Mouse (Mus musculus) spleen, postnatal 10 days (tissue): ENCODE data around the gene Pus3.
"Not testable (repeated sequence)": the region's sequence is repeated elsewhere in the genome, so short reads cannot be mapped to it uniquely, and the experiment has no call there.

Experiments used
- DNase-seq, 2 experiments: peaks; one replicate each; pipeline ENCODE4 v3.0.0; 2021 to 2022; ENCODE audit warnings: low spot score in 2 of 2

Pus3 gene

DNA sequence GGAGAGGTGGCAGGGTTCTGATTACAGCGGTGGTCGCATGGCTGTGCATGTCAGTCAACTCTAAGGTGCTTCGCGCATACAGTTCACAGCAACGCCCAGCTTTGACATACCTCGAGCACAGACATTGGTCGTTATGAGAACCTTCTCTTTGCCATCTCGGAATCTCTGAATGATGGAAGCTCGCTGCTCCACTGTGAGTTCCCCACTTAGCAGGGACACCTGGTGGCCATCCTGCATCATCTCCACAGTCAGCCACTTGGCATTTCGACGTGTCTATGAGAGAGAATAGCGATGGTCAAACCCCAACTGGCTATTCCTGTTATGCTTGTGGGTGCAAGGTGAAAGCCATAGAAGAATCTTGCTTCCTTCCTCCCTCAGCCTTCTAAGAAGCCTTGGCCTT is 12.7 kb upstream of the Pus3 start:
- DNase-seq: no peak

DNA sequence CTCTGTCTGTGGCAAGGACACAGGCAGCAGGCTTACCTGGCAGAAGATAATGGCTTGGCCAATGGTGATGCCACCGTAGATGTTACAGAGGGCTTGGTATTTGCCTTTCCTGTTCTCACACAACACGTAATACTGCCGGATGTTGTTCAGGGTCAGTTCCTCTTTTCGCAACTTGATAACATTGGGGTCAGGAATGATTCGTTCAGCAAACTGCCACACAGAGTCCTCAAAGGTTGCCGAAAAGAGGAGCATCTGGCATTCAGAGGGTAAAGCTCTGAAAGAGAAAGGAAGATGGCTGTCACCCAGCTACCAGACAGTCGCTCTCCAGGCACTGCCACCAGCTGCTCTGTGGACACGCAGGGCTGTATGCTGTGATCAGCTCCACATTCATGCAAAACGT is 11.7 kb upstream of the Pus3 start:
- DNase-seq: peak in 1 of 2 experiments; percentile 39

DNA sequence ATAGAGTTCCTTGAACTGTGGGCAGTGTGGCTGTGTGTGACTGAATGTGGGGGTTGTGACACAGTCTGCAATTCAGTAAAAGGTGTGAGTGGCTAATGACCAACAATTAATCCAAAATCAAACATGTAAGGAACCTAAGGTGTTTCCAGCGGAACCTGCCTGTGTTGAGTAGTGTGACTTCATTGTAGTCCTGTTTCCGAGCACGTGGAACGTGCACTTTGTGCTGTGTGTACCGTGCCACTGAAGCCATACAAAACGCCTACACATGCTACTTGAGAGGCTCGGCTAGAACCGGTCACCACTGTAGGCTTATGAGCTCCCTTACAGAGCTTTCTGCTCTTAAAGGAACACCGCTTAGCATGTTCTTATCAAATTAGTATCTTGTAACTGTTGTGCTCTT is 9.9 kb upstream of the Pus3 start:
- DNase-seq: no peak

DNA sequence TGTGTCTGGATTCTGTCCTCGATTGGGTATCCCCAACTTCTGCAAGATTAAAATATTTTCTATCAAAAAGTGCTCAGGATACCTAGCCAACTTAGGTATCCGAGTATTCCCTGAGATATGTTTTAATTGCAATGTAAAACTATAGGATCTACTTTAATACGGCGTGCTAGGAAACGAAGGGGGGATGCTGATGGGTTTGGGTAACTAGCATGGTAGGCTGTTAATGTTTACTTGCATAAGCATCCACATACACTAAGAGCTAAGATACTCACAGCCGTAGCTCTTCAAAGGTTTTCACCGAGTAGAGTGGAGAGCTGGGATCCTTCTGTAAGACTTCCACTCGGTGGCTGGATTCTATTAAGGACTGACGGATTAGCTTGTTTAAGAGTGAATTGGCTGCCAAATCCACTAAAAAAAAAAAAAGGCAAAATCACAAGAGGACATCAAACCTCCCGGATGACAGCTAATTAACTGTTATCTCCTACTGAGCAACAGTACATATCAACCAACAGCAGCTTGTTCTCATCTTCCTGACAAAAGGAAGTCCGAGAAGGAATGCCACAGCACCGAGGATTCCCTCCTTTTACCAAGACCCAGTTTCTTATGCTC is 1.8 kb upstream of the Pus3 start:
- DNase-seq: no peak

DNA sequence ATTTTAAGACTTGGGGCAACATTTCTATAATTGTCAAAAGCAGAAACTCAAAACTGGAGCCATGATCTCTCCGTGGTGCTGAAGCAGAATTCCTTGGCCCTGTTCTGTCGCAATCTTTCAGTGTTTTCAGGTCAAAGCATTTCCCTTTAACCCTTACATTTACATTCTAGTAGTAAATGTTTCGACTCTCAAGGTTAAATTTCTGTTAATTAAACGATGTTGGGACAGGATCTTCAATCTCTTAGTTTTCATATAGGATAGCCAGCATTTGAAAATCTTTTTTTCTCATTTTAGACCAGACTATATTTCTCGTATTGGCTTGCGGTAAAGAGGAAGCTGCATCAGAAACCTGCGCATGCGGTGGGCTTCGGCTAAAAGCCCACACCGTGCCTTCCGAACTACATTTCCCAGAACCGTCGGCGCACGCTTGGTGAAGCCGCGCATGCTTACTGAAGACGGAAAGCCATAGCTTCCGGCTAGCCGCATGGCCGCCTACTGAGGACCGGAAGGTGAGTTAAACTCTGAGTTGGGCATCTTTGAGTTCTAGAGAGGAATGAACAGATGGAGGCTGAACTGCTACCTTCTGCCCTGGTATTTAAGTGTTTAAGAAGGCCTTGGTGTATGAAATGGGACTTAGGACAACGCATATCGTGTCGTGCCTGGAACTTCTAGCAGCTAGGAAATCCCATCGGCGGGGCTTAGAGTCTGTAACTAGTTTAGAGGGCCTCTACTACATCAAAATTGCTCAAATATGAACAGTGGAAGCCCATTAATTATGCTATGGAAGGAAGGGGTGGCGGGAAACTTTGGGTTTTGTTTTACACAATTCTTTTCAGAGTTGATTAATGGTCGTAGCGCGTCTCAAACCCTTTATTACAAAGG is 855 bp downstream of the Pus3 start:
- DNase-seq: peak; percentile 42 to 78

DNA sequence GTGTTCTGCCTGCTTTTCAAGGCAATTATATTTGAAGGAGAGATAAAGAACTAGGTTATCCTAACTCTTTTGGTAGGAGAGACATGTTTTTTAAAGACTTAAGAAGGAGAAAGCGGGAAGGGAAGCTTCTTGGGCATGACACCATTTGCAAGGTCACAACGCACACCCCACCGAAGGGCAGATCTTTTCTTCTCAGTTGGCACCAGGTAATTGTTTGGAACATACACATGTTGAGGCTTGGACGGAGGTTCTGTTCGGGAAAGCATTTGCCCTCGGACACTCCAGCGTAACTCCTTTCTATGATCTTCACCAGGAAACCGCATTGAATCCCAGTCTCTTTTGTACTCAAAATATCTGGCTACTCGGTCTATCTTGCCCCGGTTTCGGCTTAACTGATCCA is 2.7 kb downstream of the Pus3 start:
- no peak for DNase-seq

DNA sequence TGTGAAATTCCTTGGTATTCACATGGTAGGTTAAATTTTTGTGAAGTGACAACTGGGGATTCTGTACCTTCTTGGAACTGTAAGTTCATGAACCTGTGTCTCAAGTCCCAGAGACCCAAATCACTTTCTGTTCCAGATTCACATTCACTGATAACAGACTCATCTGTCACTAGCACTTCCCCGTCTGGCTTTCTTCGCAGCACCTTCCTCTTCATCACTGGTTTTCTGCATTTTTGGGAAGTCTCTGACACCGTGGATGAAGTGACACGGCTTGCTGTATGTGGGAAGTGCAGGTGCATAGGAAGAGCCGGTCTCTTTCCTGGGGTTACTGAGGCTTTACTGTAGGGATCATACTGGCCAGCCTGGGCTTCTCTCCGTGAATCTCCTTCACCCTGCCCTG is 3.2 kb downstream of the Pus3 start:
- DNase-seq: no peak

DNA sequence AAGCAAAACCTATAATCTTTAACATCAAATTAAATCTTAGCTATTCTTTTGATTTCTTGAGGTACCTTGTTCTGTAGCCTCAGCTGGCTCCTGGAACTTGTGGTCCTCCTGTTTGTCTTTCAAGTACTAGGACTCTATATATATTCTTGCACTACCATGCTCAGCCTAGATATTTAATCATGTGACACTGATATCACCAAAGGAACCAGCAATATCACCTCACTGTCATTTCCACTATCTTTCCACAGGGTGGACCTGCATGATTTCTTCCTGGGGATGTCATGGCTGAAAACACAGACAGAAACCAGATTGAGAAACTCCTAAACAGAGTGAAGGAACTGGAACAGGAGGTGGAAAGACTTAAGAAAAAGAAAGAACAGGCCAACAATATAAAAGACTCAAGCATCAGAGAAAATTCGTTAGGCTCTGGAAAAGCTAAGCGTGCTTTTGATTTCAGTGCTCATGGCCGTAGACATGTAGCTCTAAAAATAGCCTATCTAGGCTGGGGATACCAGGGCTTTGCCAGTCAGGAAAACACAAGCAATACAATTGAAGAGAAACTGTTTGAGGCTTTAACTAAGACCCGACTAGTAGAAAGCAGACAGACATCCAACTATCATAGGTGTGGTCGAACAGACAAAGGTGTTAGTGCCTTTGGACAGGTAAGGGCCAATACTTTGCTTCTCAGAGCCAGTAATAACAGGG is 6.3 kb downstream of the Pus3 start:
- DNase-seq: no peak

DNA sequence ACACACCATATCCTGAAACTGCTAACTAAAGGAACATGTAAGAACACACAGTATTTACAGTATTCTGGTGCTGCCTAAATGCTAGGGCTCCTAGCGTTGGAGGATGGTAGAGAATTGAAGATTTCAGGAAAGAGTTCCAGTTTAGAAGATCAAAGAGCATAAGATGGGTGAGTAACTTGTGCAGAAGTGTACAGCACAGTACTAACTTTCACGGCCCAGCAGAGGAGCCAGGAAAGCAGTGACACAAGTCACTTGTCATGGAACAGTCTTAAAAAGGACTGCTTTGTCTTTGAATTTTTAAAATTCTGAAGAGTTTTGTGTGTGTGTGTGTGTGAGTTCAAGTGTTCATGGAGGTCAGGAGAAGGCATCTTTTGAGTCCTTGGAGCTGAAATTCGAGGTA is 9.6 kb downstream of the Pus3 start:
- DNase-seq: no peak

DNA sequence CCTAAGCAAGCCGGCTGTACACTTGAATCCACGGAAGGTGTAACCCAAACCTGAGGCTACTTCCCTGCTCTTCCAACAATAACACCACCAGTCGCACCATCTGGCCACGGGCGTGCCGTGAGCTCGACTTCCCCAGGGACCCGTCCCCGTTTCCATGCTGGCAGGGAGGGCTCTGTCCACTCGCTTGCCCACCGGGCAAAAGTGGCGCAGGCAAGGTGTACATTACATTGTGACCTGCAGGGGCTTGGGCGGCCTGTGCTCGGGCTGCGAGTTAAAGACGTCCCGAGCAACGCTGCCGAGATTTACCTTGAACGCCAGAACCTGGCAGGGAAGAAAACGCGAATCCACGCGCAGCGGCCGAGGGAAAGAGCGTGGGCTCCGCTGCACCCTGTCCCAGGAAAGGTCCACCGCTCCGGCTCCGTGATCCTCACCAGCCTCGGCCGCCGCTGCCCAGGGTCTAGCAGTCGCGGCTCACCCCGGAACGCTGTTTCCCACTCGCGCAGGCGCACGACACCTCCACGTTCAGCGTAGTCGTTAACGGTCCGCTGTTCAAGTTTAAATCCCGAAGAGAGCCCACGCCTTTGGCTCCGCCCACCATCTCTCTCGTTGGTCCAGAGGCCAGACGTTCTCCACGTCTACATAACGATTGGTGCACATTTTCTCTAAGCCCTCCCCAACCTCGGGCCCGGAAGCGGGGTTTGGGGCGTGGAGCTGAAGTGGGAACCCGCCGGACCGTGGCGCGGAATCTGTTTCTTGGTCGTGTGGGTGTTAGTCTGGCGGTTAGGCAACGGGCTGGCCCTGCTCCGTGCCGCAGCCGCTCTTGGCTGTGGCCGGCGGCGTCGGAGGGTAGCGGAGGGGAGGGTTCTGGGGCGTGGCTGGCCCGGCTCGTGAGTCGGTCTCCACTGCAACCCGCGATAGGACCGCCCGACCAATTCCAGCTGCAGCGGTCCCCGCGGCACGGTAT is 11.5 kb downstream of the Pus3 start, which contains the start of the genes Pate2 and Hyls1:
Pate2 (plus strand) TSS at position 714 of the 964 bp plus-strand sequence.
Hyls1 (minus strand) TSS at position 828 of the 964 bp plus-strand sequence.
- peak; percentile 88 to 96 for DNase-seq

DNA sequence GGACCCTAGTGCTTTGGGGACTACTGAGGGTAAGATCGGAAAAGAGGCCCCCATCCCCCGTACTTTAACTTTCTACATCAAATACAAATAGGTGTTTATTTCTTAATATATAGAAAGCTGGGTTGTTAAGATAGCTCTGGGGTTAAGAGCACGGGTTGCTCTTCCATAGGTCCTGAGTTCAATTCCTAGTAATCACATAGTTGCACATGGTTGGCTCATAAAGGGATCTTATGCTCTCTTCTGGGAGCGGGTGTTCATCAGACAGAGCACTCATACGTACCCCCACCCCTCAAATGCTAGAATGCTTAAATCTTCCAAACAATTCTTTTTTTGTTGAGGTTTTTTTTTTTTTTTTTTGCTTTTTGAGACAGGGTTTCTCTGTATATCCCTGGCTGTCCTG is 12.3 kb downstream of the Pus3 start:
- DNase-seq: no peak

DNA sequence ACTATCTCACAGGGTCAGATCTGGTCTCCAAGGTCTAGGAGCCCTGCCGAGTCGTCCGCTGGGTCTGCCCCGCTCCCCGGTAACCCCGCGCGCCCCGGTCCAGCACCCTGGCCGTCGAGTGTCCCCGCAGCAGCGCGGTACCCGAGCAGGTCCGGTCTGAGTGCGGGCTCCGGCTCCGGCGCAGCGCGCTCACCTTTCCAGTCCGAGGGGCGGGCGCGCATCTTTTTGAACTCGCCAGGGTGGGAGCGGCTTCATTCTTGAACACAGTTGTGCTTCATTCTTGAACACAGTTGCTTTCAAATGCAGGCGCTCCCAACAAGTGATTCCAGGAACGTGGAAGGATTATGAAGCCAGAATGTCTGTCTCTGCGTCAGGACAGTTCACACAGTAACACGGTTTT is 16.0 kb downstream of the Pus3 start:
- no peak for DNase-seq

DNA sequence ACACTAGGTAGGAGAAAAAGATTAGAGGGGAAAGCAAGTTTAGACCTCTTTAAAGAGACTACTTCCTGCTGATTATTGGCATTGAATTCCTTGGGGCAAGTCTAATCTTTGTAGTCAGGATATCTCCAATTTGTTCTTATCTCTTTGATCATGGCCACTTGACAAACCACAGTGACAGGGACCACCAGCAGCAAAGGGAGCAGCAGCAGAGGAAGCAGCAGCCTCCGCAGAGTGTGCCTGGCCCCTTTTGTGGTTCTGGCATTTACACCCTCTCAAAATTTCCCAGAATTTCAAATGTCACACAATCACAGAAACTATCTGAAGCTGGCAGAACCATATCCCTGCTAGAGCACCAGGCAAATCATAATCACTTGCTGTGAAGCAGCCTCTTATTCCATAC is 29.3 kb downstream of the Pus3 start:
- DNase-seq: no peak

DNA sequence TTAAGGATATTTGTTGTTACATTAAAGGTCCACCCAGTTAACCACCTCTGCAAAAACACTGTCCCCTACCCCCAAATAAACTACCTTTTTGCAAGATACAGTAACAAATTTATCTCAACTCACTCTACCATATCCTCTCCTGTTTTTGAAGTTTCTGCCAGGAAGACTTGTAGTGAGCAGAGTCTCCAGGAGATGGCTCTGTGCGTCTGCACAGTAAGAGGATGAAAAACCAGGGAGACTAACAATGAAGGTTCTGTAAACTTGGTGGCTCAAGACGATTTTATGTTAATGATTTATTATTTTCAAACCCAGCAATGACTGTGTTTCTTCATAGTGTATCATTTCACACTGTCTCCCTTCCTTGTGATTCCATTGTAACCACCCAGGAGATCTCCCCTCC is 34.5 kb downstream of the Pus3 start:
- no peak for DNase-seq

DNA sequence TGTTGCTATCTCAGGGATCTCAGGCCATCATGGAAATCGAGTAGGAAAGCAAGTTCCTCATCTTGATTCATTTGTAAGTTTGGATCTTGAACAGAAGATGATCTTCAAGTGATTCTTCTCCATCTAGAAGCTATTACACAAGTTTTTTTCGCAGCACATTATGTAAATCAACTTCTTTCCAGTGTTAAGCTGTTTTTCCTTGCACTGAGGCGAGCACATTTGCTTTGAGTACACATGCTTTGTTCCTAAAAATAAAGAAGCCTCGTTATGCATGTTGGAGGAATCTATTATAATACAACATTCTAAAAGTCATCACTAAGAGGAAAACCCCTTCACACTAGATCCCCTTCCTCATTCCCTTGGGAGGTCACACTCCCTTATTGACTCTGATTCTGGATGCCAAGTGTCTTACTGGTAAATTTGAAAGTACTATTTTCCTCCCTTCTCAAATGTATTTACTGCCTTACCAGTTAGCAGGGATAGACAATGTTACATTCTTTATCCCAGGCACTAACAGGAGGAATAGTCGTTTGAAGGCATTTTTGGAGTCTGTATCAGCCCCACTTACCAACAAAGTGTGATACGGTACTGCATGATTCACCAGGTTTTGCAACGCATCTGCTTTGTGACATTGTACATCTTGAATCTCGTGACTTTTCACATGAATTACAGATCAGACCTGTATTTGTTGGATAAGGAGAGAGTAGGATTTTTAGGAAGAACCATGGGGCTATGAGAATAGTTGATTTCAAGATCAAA is 49.4 kb downstream of the Pus3 start:
- DNase-seq: no peak

DNA sequence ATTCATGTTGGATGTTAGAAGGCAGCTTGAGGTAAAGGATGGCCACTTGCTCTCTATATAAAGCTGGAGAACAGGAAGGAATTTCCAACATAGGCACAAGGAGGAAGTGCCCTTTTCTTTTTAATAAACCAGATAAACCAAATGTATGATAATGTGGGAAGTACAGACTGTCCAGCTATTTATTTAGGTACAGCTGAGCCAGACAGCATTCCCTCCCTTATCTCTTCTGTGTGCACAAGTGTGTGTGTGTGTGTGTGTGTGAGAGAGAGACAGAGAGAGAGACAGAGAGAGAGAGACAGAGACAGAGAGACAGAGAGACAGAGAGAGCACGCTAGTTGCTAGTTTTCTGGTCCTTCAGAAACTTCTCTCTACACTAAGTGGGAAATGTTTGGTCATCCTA is 53.4 kb downstream of the Pus3 start, which contains the start of gene Pate4:
Pate4 (minus strand) TSS at position 101 of the 400 bp plus-strand sequence.
- DNase-seq: no peak

DNA sequence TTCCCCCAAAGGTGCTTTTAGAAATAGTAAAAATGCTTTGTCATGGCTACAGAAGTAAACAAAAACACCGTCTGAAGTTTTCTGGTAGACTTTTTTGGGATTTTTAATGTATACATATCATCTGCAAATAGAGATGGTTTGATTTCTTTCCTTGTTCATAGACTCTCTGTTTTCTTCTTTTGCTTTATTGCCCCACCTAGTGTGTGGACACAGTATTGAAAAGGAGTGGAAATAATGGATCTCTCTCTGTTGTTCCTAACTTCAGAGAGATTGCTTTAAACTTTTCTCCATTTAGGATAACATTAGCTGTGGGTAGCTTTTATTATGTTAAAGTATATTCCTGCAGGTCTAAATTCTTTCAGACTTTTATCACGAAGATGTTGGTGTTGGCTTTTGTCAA is 55.6 kb downstream of the Pus3 start:
- no peak for DNase-seq

DNA sequence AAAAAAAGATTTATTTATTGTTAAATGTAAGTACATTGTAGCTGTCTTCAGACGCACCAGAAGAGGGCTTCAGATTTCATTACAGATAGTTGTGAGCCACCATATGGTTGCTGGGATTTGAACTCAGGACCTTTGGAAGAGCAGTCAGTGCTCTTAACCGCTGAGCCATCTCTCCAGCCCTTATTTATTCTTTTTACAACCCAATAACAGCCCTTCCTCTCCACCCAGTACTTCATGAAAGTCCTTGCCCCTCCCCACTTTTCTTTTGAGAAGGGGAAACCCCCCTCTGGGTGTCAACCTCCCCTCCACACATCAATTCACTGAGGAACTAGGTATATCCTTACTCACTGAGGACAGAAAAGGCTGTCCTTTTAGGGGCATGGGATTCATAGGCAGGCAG is 58.4 kb downstream of the Pus3 start:
- not testable (repeated sequence) for DNase-seq
